Mouse (Mus musculus): ENCODE data around the gene Arhgap21.

GRCm38 (mm10) chr2:20921021-20921420 is 47.7 kb downstream of the Arhgap21 start:
- no peak for TF ChIP-seq CTCF (IDR thresholded peaks at IDR 0.05; ENCODE audit: low read depth)
- no peak for TF ChIP-seq EP300 (IDR thresholded peaks at IDR 0.05; ENCODE audit: low read depth)

All from liver, postnatal 0 days (tissue).